Comparison of ENCODE assay signal across 20 mouse cellular contexts in genomic region chr19:5413840-5414239, GRCm38 (mm10). TPM values are rescaled to one million over a fixed set of nuclear protein-coding genes. Genes with fewer than 3 reads are reported as not detected.
"Had no signal": no experiment of that assay in that cellular context is flagged by ENCODE, and none has a peak within 500 bp of the region (broad histone marks: within the 10 kb centered on the region; RNA-seq: fewer than 3 reads in every experiment).

No protein-coding gene starts in this region.

- H3K4me3 ChIP-seq: lung, embryonic 15.5 days; midbrain, embryonic 13.5 days; midbrain, embryonic 15.5 days; neural tube, embryonic 12.5 days; stomach, embryonic 15.5 days had no signal

- H3K4me1 ChIP-seq: midbrain, embryonic 13.5 days; midbrain, embryonic 15.5 days; neural tube, embryonic 12.5 days had no signal

- DNase-seq: lung, adult 2 months; right cerebral cortex, postnatal 14 days; thymus, adult 2 months; thymus, postnatal 25 days; thymus, postnatal 4 days had no signal

- H3K4me2 ChIP-seq: lung, embryonic 15.5 days; midbrain, embryonic 11.5 days; midbrain, embryonic 13.5 days; midbrain, embryonic 15.5 days; neural tube, embryonic 12.5 days; stomach, embryonic 15.5 days had no signal

- H3K9me3 ChIP-seq: lung, embryonic 15.5 days; megakaryocyte, embryonic 14.5 days; midbrain, embryonic 13.5 days; midbrain, embryonic 15.5 days; neural tube, embryonic 12.5 days; stomach, embryonic 15.5 days had no signal

- H3K9ac ChIP-seq: lung, embryonic 15.5 days; midbrain, embryonic 13.5 days; midbrain, embryonic 15.5 days; neural tube, embryonic 12.5 days; stomach, embryonic 15.5 days had no signal

- H3K36me3 ChIP-seq: lung, embryonic 15.5 days; midbrain, embryonic 15.5 days; stomach, embryonic 15.5 days had no signal

- H3K27me3 ChIP-seq: lung, embryonic 15.5 days; midbrain, embryonic 13.5 days; midbrain, embryonic 15.5 days; neural tube, embryonic 12.5 days; stomach, embryonic 15.5 days had no signal

- ATAC-seq: midbrain, embryonic 13.5 days; midbrain, embryonic 15.5 days had no signal

- H3K27ac ChIP-seq: lung, embryonic 15.5 days; macrophage; midbrain, embryonic 13.5 days; midbrain, embryonic 15.5 days; neural tube, embryonic 12.5 days; stomach, embryonic 15.5 days; stomach, postnatal 0 days had no signal

RNA-seq across cellular contexts. Expression of gene Tsga10ip, which starts 11.5 kb away (rescaled TPM):
- total RNA-seq: megakaryocyte progenitor cell, adult 5-6 weeks; midbrain, postnatal 0 days; monocyte, adult 5-6 weeks; neutrophil, adult 5-6 weeks had no signal
- polyA plus RNA-seq: lung, adult 2 months; macrophage; midbrain, embryonic 11.5 days; midbrain, embryonic 15.5 days; neural tube, embryonic 14.5 days; urinary bladder, adult 2 months had no signal

RNA-seq across cellular contexts. Expression of gene Fosl1, which starts 33.5 kb away (rescaled TPM):
- total RNA-seq: neutrophil, adult 5-6 weeks had no signal
- polyA plus RNA-seq: lung, embryonic 15.5 days; macrophage; midbrain, embryonic 11.5 days; midbrain, embryonic 13.5 days; midbrain, embryonic 15.5 days; midbrain, postnatal 0 days; neural tube, embryonic 12.5 days; neural tube, embryonic 14.5 days; stomach, embryonic 15.5 days; urinary bladder, adult 2 months had no signal
